Mouse (Mus musculus) G1E (cell line): ENCODE data around the gene Fkbp2.

Experiments
- CTCF ChIP-seq: IDR thresholded peaks from 2 replicates; pipeline ENCODE4 v1.5.1; 2012; ENCODE audit warnings: low read depth, low read length, inconsistent platforms, mixed read lengths
- TAL1 ChIP-seq: conservative IDR thresholded peaks from 2 replicates; pipeline ENCODE4 v1.6.1; 2012; ENCODE audit warnings: low read depth, low read length, inconsistent platforms, mixed read lengths

GRCm38 (mm10) chr19:6951381-6951968 is 28.8 kb downstream of the Fkbp2 start:
- TF ChIP-seq CTCF (no peak), TAL1 (no peak)
